In genomic region chr11:60114296-60115023, GRCm38 (mm10) we compare ENCODE assay signal across 8 mouse cellular contexts. TPM values are rescaled to one million over a fixed set of nuclear protein-coding genes. Genes with fewer than 3 reads are reported as not detected.
DNase-seq lines count a peak whose midpoint lies in the region; ATAC-seq and TF ChIP-seq lines count a peak whose summit lies in the region.

No protein-coding gene starts in this region.

- H3K9me3 ChIP-seq in intestine, embryonic 14.5 days (ENCODE audit: control insufficient read depth, low read length), result no peaks in the 10 kb centered on the region
- H3K9me3 ChIP-seq in liver, embryonic 14.5 days (ENCODE audit: control insufficient read depth, low read length), result no peaks in the 10 kb centered on the region
- no peaks in the 10 kb centered on the region for H3K9me3 ChIP-seq in stomach, embryonic 16.5 days (replicated peaks; ENCODE audit: control insufficient read depth, low read length)

- H3K27ac ChIP-seq in intestine, embryonic 14.5 days (ENCODE audit: low read depth), result peak overlapping the region; percentile 95
- H3K27ac ChIP-seq in liver, embryonic 14.5 days, result peak overlapping the region; percentile 63
- peak overlapping the region; percentile 97 for H3K27ac ChIP-seq in stomach, embryonic 16.5 days (ENCODE audit: low read length)

- no peak for DNase-seq in frontal cortex, postnatal 14 days (ENCODE audit: low spot score in 2 of 2)
- peak; percentile 33 for DNase-seq in c-Kit-negative CD71-positive TER-119-positive erythroid progenitor cells, embryonic 14.5 days (ENCODE audit: low read depth, low spot score)
- peak; percentile 74 for DNase-seq in forelimb bud, embryonic 11.5 days (ENCODE audit: low read depth, low spot score)
- no peak for DNase-seq in intestine, embryonic 14.5 days (ENCODE audit: low spot score)
- DNase-seq in liver, embryonic 14.5 days (ENCODE audit: low read depth in 3 of 3, low spot score in 3 of 3), result no peak
- DNase-seq in naive thymus-derived CD4-positive, alpha-beta T cell, adult 2 months (ENCODE audit: low read depth), result peak; percentile 76

- H3K4me1 ChIP-seq in intestine, embryonic 14.5 days (replicated peaks; ENCODE audit: control insufficient read depth, insufficient read depth, low read length), result peaks cover 59% of the 10 kb centered on the region
- H3K4me1 ChIP-seq in liver, embryonic 14.5 days (replicated peaks; ENCODE audit: control insufficient read depth in 2 of 2, insufficient read depth in 2 of 2, low read length in 1 of 2), result peaks cover 40 to 59% of the 10 kb centered on the region in 2 experiments
- H3K4me1 ChIP-seq in stomach, embryonic 16.5 days (ENCODE audit: control insufficient read depth, insufficient read depth, low read length), result peaks cover 75% of the 10 kb centered on the region

- no peak for TF ChIP-seq CTCF in liver, embryonic 14.5 days (IDR thresholded peaks at IDR 0.05; ENCODE audit: low read depth)

- peak overlapping the region; percentile 45 for H3K4me3 ChIP-seq in intestine, embryonic 14.5 days (ENCODE audit: low read depth, low read length)
- peak overlapping the region; percentile 59 to 71 for H3K4me3 ChIP-seq in liver, embryonic 14.5 days (ENCODE audit: insufficient read depth in 1 of 2, low read depth in 2 of 2, low read length in 2 of 2)
- peak overlapping the region; percentile 57 for H3K4me3 ChIP-seq in stomach, embryonic 16.5 days (replicated peaks; ENCODE audit: low read length)

- H3K4me2 ChIP-seq in intestine, embryonic 14.5 days (ENCODE audit: low read length), result peak overlapping the region; percentile 88
- peak overlapping the region; percentile 87 for H3K4me2 ChIP-seq in liver, embryonic 14.5 days (ENCODE audit: low read depth)
- H3K4me2 ChIP-seq in stomach, embryonic 16.5 days (ENCODE audit: low read depth, low read length), result peak overlapping the region; percentile 81

- no peak for TF ChIP-seq EP300 in liver, embryonic 14.5 days (IDR thresholded peaks at IDR 0.05; ENCODE audit: low read depth)

- WGBS in intestine, embryonic 14.5 days, result 2% methylated on average over 21 of the region's 21 CpGs
- WGBS in liver, embryonic 14.5 days (ENCODE audit: insufficient replicate concordance), result 2% methylated on average over 21 of the region's 21 CpGs
- 3% methylated on average over 21 of the region's 21 CpGs for WGBS in stomach, embryonic 16.5 days

- H3K9ac ChIP-seq in intestine, embryonic 14.5 days (ENCODE audit: low read length), result peak overlapping the region; percentile 48
- H3K9ac ChIP-seq in liver, embryonic 14.5 days (replicated peaks), result peak overlapping the region; percentile 84
- H3K9ac ChIP-seq in stomach, embryonic 16.5 days (ENCODE audit: low read length), result peak overlapping the region; percentile 81

- H3K27me3 ChIP-seq in intestine, embryonic 14.5 days (replicated peaks; ENCODE audit: control insufficient read depth, insufficient read depth, low read length), result no peaks in the 10 kb centered on the region
- H3K27me3 ChIP-seq in liver, embryonic 14.5 days (ENCODE audit: control insufficient read depth, insufficient read depth, low read length), result no peaks in the 10 kb centered on the region
- H3K27me3 ChIP-seq in stomach, embryonic 16.5 days (ENCODE audit: control insufficient read depth, insufficient read depth, low read length), result no peaks in the 10 kb centered on the region

- H3K36me3 ChIP-seq in intestine, embryonic 14.5 days (ENCODE audit: control insufficient read depth, insufficient read depth, low read length), result 0 out of 2 replicates have a peak, but pooled peaks cover 2% of the 10 kb centered on the region
- H3K36me3 ChIP-seq in liver, embryonic 14.5 days (replicated peaks; ENCODE audit: control insufficient read depth, insufficient read depth, low read depth), result no peaks in the 10 kb centered on the region
- H3K36me3 ChIP-seq in stomach, embryonic 16.5 days (ENCODE audit: control insufficient read depth, insufficient read depth, low read length), result no peaks in the 10 kb centered on the region

- ATAC-seq in frontal cortex, adult (ENCODE audit: low TSS enrichment), result peak; percentile 14; the same call in 1 of the 2 replicates
- ATAC-seq in intestine, embryonic 14.5 days (replicated peaks; ENCODE audit: low FRiP score, low TSS enrichment, low read depth), result peak; percentile 36
- ATAC-seq in liver, embryonic 14.5 days (ENCODE audit: insufficient read depth), result peak; percentile 37; the same call in 1 of the 2 replicates
- ATAC-seq in stomach, embryonic 16.5 days (ENCODE audit: insufficient read depth, low FRiP score), result peak; percentile 22; the same call in 1 of the 2 replicates

RNA-seq across cellular contexts. Expression of gene Rai1, which starts 9.6 kb away (rescaled TPM):
- 28.2 and 31.2 TPM in 2 replicates for polyA plus RNA-seq in intestine, embryonic 14.5 days (2014; fragmentation: Nextera tagmentation; extraction: Ambion mirVana)
- polyA plus RNA-seq in liver, embryonic 14.5 days (2012; rRNA removed), result 7.2 and 7.8 TPM in 2 replicates
- polyA plus RNA-seq in liver, embryonic 14.5 days (2014; fragmentation: Nextera tagmentation; extraction: Ambion mirVana), result 4.5 and 5.3 TPM in 2 replicates
- 13.9 and 16.1 TPM in 2 replicates for polyA plus RNA-seq in stomach, embryonic 16.5 days (2015; fragmentation: Nextera tagmentation; extraction: Ambion mirVana)

Comparison
In these comparisons a context has a peak if more than half of its experiments do, and no peak if none do; other contexts are left out.
1. DNase-seq: peak in c-Kit-negative CD71-positive TER-119-positive erythroid progenitor cells, embryonic 14.5 days (single experiment), forelimb bud, embryonic 11.5 days (single experiment) and naive thymus-derived CD4-positive, alpha-beta T cell, adult 2 months (single experiment); none in frontal cortex, postnatal 14 days (0 of 2), intestine, embryonic 14.5 days (single experiment) and liver, embryonic 14.5 days (0 of 3).
2. Peak in every context shown above with its lines, with median percentiles within 50 percentile points of each other: ATAC-seq, H3K27ac ChIP-seq, H3K4me2 ChIP-seq, H3K4me3 ChIP-seq and H3K9ac ChIP-seq.